Mouse (Mus musculus) urinary bladder, postnatal 14 days (tissue): Measurements from ENCODE around the gene Hist2h2be.
"Not testable (repeated sequence)": the region's sequence is repeated elsewhere in the genome, so short reads cannot be mapped to it uniquely, and the experiment has no call there.

Experiments used
- DNase-seq: peaks from one replicate; pipeline ENCODE4 v3.0.0; 2021; ENCODE audit warnings: low spot score

Hist2h2be gene

GRCm38 (mm10) chr3:96198601-96199251 is 22.2 kb upstream of the Hist2h2be start:
- DNase-seq = not testable (repeated sequence)

DNA sequence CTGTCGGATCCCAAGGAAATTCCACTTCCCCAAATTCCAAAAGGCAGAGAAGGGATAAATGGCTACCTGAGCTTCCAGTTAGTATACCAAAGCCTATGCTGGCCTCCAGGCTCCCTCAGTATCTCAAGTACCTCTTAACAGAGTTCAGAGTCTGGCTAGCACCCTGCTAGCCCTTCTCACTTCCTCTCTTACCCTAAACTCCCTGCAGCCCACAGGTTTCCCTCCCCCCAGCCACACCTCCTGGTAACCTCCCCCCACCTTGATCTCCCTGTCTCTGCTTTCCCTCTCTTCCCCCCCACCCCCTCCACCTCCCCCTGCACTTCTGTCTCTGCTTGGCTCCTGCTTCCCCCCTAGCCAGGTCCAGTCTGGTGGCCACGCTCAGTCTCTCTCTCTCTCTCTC is 21.2 kb upstream of the Hist2h2be start:
- no peak for DNase-seq

DNA sequence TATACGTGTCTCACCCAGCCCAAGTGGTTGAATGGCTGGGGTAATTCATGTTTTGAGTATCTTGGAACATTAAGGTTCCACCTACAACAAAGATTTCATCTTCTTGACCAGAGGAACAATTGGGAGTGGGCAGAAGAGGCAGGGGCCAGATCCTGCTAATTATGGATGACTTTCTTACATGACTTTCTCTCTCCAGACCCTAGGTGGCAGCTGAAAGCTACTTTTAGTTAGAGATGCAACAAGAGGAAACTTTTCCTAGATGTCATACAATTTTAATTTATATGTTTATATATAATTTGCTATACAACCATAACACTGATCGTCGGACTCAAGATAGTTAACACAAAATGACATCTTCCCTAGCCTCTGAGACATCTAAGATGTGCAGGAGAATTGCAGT is 13.1 kb upstream of the Hist2h2be start:
- no peak for DNase-seq

GRCm38 (mm10) chr3:96209242-96209641 is 11.7 kb upstream of the Hist2h2be start:
- DNase-seq = no peak

DNA sequence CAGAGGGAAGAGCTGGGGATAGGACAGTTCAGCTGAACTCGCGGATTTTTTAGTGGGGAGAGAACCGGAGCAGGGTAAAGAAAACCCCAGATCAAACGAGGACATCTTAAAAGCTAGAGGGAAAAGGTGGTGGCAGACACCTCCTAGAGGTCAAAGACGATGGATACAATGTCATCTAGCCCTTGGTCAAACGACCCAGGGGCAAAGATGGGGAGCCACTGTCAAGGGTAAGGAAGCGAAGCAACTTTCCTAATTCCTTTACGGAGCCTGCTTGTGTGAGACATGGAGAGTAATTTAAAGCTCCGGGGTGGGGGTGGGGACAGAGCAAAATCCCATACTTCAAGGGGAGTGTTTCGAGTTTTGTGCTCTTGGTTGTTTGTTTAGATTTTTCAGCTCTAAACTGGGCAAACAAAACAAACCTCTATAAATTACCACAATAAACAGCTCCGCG is 1.7 kb upstream of the Hist2h2be start:
- DNase-seq = no peak

- peak; percentile 66 for DNase-seq
These were observed 1.2 kb upstream of the Hist2h2be start, which contains the start of the genes Bola1 and Hist2h2ab for GRCm38 (mm10) chr3:96219661-96220130. Gene Bola1 (minus strand): TSS chr3:96219709. Gene Hist2h2ab (plus strand): TSS chr3:96219865.

DNA sequence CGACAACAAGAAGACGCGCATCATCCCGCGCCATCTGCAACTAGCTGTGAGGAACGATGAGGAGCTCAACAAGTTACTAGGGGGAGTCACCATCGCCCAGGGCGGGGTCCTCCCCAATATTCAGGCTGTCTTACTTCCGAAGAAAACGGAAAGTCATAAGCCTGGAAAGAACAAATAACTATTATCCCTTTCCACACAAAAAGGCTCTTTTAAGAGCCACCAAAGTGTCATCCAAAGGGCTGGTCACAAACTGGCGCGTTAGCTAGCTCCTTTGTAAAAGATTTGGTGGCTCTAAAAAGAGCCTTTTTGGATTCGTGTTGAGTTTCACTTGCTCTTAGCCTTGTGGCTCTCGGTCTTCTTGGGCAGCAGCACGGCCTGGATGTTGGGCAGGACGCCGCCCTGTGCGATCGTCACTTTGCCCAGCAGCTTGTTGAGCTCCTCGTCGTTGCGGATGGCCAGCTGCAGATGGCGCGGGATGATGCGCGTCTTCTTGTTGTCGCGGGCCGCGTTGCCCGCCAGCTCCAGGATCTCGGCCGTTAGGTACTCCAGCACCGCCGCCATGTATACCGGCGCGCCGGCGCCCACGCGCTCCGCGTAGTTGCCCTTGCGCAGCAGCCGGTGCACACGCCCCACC is 671 bp upstream of the Hist2h2be start:
- DNase-seq = not testable (repeated sequence)

GRCm38 (mm10) chr3:96221640-96222038 is 720 bp downstream of the Hist2h2be start:
- no peak for DNase-seq

DNA sequence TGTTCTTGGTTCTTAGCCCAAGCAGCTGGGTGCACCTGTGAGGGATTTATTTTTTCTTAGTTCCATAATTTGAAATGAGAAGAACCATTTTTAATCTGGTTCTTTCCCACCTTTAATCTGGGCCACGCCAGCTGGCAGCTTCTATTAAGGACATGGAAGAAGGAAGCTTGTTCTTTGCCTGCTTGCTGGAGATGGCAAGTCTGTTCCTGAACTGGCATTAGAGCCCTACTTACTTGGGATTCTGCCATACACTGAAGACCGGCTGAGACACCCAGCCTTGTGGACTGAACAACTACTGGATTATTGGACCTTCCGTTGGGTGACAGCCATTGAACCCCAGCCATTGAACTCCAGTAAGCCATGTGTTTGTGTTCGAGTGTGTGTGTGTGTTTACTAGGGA is 1.9 kb downstream of the Hist2h2be start:
- no peak for DNase-seq

DNA sequence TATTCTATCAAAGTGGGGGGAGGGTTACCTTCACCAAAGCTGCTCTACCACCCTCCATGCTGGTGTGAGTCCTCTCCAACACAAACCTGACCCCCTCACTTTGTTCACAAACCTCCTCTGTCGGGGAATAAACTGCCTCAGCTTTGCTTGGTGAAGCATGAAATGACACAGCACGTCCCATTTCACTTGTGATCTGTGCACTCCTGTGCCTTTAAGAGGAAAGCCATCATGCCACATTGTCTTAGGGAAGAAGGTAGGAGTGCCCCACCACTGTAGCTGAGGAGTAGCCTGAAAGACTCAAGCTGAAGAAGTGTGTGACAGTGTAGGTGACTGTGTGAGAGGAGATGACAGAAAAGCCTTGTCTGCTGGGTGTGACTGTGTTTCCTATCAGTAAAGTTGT is 4.5 kb downstream of the Hist2h2be start:
- no peak for DNase-seq

DNA sequence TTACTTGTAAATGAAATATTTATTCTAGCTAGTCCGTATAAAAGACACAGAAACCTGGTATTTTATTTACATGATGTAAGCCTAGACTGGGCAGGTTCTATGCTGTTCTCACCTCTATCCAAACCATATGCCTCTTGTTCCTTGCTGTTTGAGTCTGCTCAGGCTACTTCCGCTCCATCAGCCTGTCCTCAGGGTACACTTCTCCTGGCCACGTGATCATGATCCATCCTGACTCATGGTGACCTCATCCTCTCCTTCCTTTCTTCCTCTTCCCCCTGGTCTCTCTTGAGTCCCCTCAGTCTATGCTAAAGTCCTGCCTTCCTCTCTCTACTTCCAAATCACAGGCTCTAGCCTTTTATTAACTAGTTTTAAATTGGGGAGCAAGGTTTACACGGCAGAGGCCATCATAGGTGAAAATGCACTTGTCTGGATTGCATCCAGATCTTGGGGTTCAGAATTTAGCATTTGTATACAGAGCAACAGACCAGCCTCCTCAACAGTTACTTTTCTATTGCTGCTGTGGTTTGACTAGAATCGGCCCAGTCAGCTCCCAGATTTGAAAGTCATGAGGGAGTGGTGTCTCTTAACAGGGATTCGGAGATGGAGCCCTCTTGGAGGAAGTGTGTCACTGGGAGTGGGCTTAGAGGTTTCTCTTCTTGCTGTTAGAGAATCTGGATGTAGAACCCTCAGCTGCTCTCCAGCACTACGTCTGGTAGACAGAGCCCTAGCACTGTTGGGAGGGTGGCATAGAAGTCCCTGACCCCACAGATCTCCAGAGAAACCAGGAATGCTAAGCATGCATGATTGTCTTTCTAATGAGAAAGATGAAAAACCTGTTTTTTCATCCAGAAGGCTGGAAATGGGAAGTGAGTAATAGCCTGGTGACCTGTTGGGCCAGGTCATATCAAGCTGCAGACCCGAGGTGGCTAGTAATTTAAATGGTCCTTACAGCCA is 6.1 kb downstream of the Hist2h2be start:
- no peak for DNase-seq

GRCm38 (mm10) chr3:96228828-96229227 is 7.9 kb downstream of the Hist2h2be start:
- no peak for DNase-seq

- DNase-seq = no peak
These were observed 9.5 kb downstream of the Hist2h2be start for GRCm38 (mm10) chr3:96230404-96230803.

DNA sequence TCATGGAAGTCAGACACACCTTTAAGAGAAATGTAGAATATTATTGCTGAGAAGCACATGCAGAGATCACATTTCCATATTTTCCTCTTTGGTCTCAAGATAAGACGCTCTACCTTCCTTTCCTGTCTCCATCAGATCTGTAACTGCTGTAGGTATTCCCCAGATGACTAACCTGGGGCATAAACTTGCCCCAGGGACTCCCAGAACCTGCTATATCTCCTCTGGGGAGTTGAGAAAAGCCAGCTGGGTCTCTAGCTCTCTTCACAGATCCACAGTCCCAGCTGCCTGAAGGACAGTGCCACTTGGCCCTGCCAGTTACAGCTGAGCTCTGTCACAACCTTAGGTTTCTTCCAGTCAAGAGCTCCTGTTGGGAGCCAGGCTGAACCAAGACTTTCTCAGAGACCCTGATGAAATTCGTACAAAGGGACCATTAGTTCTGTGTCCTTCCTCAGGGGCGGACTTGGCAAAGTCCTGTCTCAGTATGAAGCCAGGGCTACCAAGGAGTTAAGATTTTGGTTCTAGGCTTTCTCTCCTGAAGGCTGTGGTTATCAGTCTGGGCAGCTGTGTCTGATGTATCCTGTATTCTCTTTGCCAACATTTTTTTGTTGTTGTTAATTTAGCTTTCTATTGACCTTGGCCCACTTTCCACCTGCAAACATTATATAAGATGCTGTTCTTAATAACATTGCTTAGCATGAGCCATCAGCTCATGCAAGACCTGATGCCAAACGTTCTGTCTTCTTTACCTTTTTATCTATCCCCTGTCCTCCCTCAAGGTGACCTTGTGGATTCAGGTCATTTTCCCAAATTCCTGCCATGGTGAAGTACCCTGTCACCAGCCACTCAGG is 10.2 kb downstream of the Hist2h2be start:
- DNase-seq = no peak

DNA sequence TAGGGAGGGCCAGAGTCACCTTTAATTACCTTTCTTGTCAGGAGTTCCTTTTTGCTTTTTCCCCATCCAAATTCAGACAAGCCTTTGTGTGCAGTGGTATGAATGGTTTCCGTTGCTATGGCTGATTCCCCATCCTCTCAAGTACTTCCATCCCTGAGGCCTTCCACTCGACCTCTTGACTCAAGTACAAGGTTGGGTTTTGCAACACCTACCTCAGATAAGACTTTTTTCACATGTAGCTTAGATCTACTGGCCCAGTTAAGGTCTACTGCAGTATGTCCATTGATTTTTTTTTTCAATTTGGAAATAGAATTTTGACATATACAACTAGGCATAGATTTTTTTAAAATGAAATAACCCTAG is 10.8 kb downstream of the Hist2h2be start:
- no peak for DNase-seq

- no peak for DNase-seq
These were observed 14.0 kb downstream of the Hist2h2be start for GRCm38 (mm10) chr3:96234914-96235313.

DNA sequence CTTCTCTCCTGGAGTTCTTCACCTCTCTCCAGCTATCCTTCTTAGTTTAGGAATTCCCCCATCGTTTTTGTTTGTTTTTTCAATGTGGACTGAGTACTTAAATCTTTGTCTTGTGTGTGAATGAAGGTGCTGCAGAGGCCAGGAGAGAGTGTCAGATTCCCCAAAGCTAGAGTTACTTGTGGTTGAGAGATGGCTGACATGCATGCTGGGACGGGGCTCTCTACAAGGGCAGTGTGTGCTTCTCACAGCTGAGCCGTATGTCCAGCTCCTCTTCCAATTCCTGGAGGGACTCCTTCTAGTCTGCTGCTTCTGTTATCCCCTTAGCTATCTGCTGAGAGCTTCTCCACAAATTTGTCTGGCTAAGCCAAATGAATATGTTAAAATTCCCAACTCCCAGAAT is 14.9 kb downstream of the Hist2h2be start:
- DNase-seq = no peak

DNA sequence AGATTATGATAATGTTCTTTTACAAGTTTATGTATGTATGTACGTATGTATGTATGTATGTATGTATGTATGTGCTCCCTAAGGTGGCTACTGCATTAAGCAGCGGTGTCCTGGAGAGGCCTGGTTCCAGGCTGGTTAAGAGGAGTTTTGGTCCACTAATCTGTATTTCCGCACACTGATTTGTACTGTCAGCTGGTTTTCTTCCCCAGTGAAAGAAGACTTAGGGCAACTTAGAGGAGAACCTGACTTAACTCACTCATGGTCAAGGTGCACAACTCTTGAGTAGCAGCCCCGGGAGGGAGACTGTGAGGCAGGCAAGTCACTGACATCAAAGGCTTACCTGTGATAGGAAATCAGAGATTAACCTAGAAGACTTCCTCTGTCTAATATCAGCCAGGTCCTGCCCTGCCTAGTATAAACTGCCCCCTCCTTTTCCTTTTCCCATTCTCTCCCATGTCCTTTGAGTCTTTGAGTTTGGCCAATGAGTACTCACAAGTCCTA is 16.0 kb downstream of the Hist2h2be start:
- DNase-seq = no peak

DNA sequence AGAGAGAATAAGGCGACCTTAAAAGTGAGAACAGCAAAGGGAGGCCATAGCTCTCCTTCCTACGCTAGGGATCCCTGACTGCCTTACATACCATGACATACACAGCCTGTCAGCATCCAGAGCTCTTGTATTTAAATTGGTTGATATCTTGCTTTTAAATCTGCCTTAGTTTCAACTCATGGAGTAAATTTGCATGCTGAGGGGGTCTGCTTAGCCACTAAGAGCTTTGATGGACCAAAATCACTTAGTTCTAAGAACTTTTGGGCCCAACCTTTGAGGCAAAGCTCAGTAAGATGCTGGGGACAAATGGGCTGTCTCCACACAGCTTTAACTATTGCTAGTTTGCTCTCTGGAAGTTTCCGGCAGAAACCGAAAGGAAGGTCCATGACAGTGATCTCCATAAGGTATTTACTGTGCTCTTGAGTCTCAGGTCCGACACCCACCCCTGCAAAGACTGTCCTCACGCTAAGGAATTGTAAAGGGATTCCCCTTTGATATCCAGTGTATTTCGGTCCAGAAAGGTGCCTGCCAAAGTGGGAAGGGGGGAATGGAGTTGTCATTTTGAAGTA is 16.5 kb downstream of the Hist2h2be start:
- no peak for DNase-seq

DNA sequence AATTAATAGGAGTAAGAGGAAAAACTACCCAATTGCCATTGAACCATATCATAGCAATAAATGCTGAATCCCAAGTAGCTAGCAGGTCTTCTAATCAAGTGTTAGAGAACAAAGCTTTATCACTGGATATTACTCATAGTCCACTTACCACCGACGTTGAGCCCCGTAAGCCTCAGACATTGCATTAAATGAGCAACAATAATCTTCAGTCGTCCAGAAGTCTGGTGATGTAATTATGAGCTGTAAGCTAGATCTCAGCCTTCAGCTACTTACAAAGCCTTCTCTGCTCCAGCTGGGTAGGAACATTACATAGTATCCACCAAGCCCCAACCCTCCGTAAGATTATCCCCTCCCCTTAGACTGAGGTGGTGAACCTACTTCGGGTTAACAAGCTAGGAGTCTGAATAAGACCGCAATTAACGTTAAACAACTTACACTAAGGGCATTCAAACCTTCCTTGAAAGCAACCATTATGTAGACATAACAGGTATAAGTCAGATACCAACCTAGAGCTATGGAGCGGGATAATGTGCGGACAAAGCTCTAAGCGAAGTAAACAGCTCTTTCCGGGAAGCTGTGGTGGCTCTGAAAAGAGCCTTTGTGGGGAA is 17.1 kb downstream of the Hist2h2be start:
- DNase-seq = no peak
